Mouse (Mus musculus): ENCODE data around the gene Cap2.

GRCm38 (mm10) chr13:46669620-46670271, 168.1 kb downstream of the Cap2 start:
- TF ChIP-seq CTCF (IDR thresholded peaks at IDR 0.05; ENCODE audit: extremely low read depth, insufficient read length, insufficient replicate concordance, low read depth, low read length) (no peak), POLR2A (IDR thresholded peaks at IDR 0.05; ENCODE audit: low read depth, low read length) (no peak)

Measured in small intestine, adult 2 months (tissue).